In the genomic region with DNA sequence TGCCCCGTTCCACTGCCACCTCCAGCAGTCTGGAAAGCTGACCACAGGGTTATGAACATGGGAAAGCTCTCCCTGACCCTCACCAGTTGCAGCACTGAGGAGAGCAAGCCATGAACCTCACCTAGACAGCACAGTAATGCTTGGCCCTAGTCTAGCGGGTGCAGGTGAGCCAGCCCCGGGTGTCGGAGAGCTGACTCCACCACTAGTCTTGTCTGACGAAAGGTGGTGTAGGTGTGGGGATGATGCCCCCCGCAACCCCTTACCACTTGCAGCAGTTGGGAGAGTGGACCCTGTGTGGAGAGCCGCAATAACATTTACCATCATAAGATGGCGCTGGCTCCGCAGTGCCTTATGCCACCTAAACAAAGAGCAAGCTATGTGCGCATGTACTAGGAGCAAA, we compare ENCODE assay signal across 18 mouse cellular contexts. TPM values are rescaled to one million over a fixed set of nuclear protein-coding genes. Genes with fewer than 3 reads are reported as not detected.
DNase-seq lines count a peak whose midpoint lies in the region; ATAC-seq and TF ChIP-seq lines count a peak whose summit lies in the region.
"Had no signal": no experiment of that assay in that cellular context is flagged by ENCODE, and none has a peak within 500 bp of the region (broad histone marks: within the 10 kb centered on the region; RNA-seq: fewer than 3 reads in every experiment).

No protein-coding gene starts in this region.

- H3K4me2 ChIP-seq in forebrain, embryonic 15.5 days (replicated peaks) = no peak overlapping the region
- H3K4me2 ChIP-seq in midbrain, embryonic 11.5 days = no peak overlapping the region
- no peak overlapping the region for H3K4me2 ChIP-seq in midbrain, postnatal 0 days (ENCODE audit: low read depth, low read length, poor library complexity, severe bottlenecking)
- no peak overlapping the region for H3K4me2 ChIP-seq in hindbrain, embryonic 16.5 days (ENCODE audit: low read length)
- H3K4me2 ChIP-seq: embryonic facial prominence, embryonic 13.5 days had no signal

- H3K4me3 ChIP-seq in forebrain, embryonic 15.5 days = no peak overlapping the region
- H3K4me3 ChIP-seq in forebrain, embryonic 10.5 days = no peak overlapping the region
- H3K4me3 ChIP-seq in midbrain, embryonic 11.5 days (ENCODE audit: low read depth, low read length) = no peak overlapping the region
- H3K4me3 ChIP-seq in midbrain, postnatal 0 days (ENCODE audit: low read depth, low read length) = no peak overlapping the region
- no peak overlapping the region for H3K4me3 ChIP-seq in hindbrain, embryonic 16.5 days (ENCODE audit: low read length)
- H3K4me3 ChIP-seq: heart, adult 2 months had no signal

- ATAC-seq in forebrain, embryonic 15.5 days (replicated peaks) = peak; percentile 58; the same call in 1 of the 2 replicates
- ATAC-seq in midbrain, embryonic 11.5 days (ENCODE audit: low FRiP score) = peak; percentile 57
- ATAC-seq in midbrain, postnatal 0 days (ENCODE audit: low FRiP score) = no peak
- ATAC-seq in hindbrain, embryonic 16.5 days = peak; percentile 34; the same call in 1 of the 2 replicates
- ATAC-seq: lung, postnatal 0 days had no signal

- peaks cover 10% of the 10 kb centered on the region; the same call in 1 of the 2 replicates for H3K9me3 ChIP-seq in forebrain, embryonic 15.5 days
- peaks cover 26% of the 10 kb centered on the region for H3K9me3 ChIP-seq in forebrain, embryonic 10.5 days
- peaks cover 8% of the 10 kb centered on the region for H3K9me3 ChIP-seq in midbrain, embryonic 11.5 days (ENCODE audit: control insufficient read depth, low read length)
- H3K9me3 ChIP-seq in midbrain, postnatal 0 days (ENCODE audit: low read length) = peaks cover 9% of the 10 kb centered on the region; the same call in 1 of the 2 replicates
- peaks cover 11% of the 10 kb centered on the region for H3K9me3 ChIP-seq in hindbrain, embryonic 16.5 days (ENCODE audit: control insufficient read depth, low read length)

- no peak for DNase-seq in forebrain, embryonic 10.5 days (ENCODE audit: extremely low spot score, low spot score)
- no peak for DNase-seq in midbrain, embryonic 11.5 days (ENCODE audit: low spot score, missing footprints)
- DNase-seq in midbrain, postnatal 0 days (ENCODE audit: low spot score) = no peak
- DNase-seq in gastrocnemius, postnatal 4 days (ENCODE audit: low spot score in 2 of 2) = no peak
- no peak for DNase-seq in kidney, postnatal 14 days
- DNase-seq: adrenal gland, adult 2 months; B cell, adult 2 months; cerebellum, adult 9-10 months; gastrocnemius, postnatal 10 days; heart, adult 2 months; kidney, adult 11 months; right cerebral cortex, postnatal 4 days; thymus, adult 2 months had no signal

- 89% methylated on average over 10 of the region's 10 CpGs for WGBS in forebrain, embryonic 15.5 days
- 92% methylated on average over 10 of the region's 10 CpGs for WGBS in forebrain, embryonic 10.5 days
- WGBS in midbrain, embryonic 11.5 days = 90% methylated on average over 10 of the region's 10 CpGs
- WGBS in midbrain, postnatal 0 days = 88% methylated on average over 10 of the region's 10 CpGs
- WGBS in hindbrain, embryonic 16.5 days = 91% methylated on average over 10 of the region's 10 CpGs

- H3K27me3 ChIP-seq in forebrain, embryonic 15.5 days = no peaks in the 10 kb centered on the region
- no peaks in the 10 kb centered on the region for H3K27me3 ChIP-seq in forebrain, embryonic 10.5 days (ENCODE audit: poor library complexity, severe bottlenecking)
- H3K27me3 ChIP-seq in midbrain, embryonic 11.5 days (ENCODE audit: control insufficient read depth, insufficient read depth, low read length) = no peaks in the 10 kb centered on the region
- H3K27me3 ChIP-seq in midbrain, postnatal 0 days (ENCODE audit: insufficient read depth, low read length) = no peaks in the 10 kb centered on the region
- H3K27me3 ChIP-seq in hindbrain, embryonic 16.5 days (replicated peaks; ENCODE audit: control insufficient read depth, insufficient read depth, low read length) = no peaks in the 10 kb centered on the region
- H3K27me3 ChIP-seq: embryonic facial prominence, embryonic 13.5 days had no signal

- no peak overlapping the region for H3K9ac ChIP-seq in forebrain, embryonic 15.5 days (replicated peaks)
- no peak overlapping the region for H3K9ac ChIP-seq in midbrain, embryonic 11.5 days (ENCODE audit: low read length)
- H3K9ac ChIP-seq in midbrain, postnatal 0 days (replicated peaks; ENCODE audit: low read length, poor library complexity, severe bottlenecking) = no peak overlapping the region
- no peak overlapping the region for H3K9ac ChIP-seq in hindbrain, embryonic 16.5 days (ENCODE audit: low read depth, low read length)
- H3K9ac ChIP-seq: embryonic facial prominence, embryonic 13.5 days had no signal

- no peak overlapping the region for H3K27ac ChIP-seq in forebrain, embryonic 15.5 days (replicated peaks)
- no peak overlapping the region for H3K27ac ChIP-seq in forebrain, embryonic 10.5 days
- H3K27ac ChIP-seq in midbrain, embryonic 11.5 days (ENCODE audit: low read depth, low read length) = no peak overlapping the region
- no peak overlapping the region for H3K27ac ChIP-seq in midbrain, postnatal 0 days (ENCODE audit: low read depth, low read length)
- H3K27ac ChIP-seq in hindbrain, embryonic 16.5 days (ENCODE audit: low read depth, low read length) = no peak overlapping the region
- H3K27ac ChIP-seq: embryonic facial prominence, embryonic 13.5 days; heart, adult 2 months; kidney, postnatal 0 days had no signal

- no peaks in the 10 kb centered on the region for H3K4me1 ChIP-seq in forebrain, embryonic 15.5 days
- no peaks in the 10 kb centered on the region for H3K4me1 ChIP-seq in forebrain, embryonic 10.5 days
- H3K4me1 ChIP-seq in midbrain, embryonic 11.5 days (ENCODE audit: control insufficient read depth, insufficient read depth, low read length) = no peaks in the 10 kb centered on the region
- H3K4me1 ChIP-seq in midbrain, postnatal 0 days (ENCODE audit: insufficient read depth, low read length) = no peaks in the 10 kb centered on the region
- no peaks in the 10 kb centered on the region for H3K4me1 ChIP-seq in hindbrain, embryonic 16.5 days (ENCODE audit: control insufficient read depth, insufficient read depth, low read depth, low read length)
- H3K4me1 ChIP-seq: embryonic facial prominence, embryonic 13.5 days had no signal

- TF ChIP-seq CTCF in midbrain, postnatal 0 days (IDR thresholded peaks at IDR 0.05) = no peak

- no peaks in the 10 kb centered on the region for H3K36me3 ChIP-seq in forebrain, embryonic 15.5 days
- H3K36me3 ChIP-seq in forebrain, embryonic 10.5 days (replicated peaks) = no peaks in the 10 kb centered on the region
- no peaks in the 10 kb centered on the region for H3K36me3 ChIP-seq in midbrain, embryonic 11.5 days (ENCODE audit: control insufficient read depth, insufficient read depth, low read length)
- no peaks in the 10 kb centered on the region for H3K36me3 ChIP-seq in midbrain, postnatal 0 days (ENCODE audit: insufficient read depth, low read length)
- H3K36me3 ChIP-seq in hindbrain, embryonic 16.5 days (ENCODE audit: control insufficient read depth, insufficient read depth, low read length) = no peaks in the 10 kb centered on the region
- H3K36me3 ChIP-seq: embryonic facial prominence, embryonic 13.5 days had no signal

RNA-seq across cellular contexts. Expression of a gene that starts 50.2 kb away (rescaled TPM):
- polyA plus RNA-seq in forebrain, embryonic 15.5 days (2015; fragmentation: Nextera tagmentation; extraction: Ambion mirVana) = 35.5 and 36.5 TPM in 2 replicates
- polyA plus RNA-seq in forebrain, embryonic 10.5 days (2016; fragmentation: Nextera tagmentation; extraction: Ambion mirVana) = 30.7 and 32.0 TPM in 2 replicates
- 38.0 and 40.6 TPM in 2 replicates for polyA plus RNA-seq in midbrain, embryonic 11.5 days (2014; fragmentation: Nextera tagmentation; extraction: Ambion mirVana)
- total RNA-seq in midbrain, postnatal 0 days (2014; rRNA removed) = 21.5 and 31.7 TPM in 2 replicates
- 29.2 and 29.8 TPM in 2 replicates for polyA plus RNA-seq in midbrain, postnatal 0 days (2015; fragmentation: Nextera tagmentation; extraction: Ambion mirVana)
- 33.5 and 33.6 TPM in 2 replicates for polyA plus RNA-seq in hindbrain, embryonic 16.5 days (2015; fragmentation: Nextera tagmentation; extraction: Ambion mirVana)
- total RNA-seq in gastrocnemius, postnatal 4 days (2021) = 10 to 100 TPM; 13.1 to 14.0 TPM

RNA-seq across cellular contexts. Expression of a gene that starts 50.6 kb away (rescaled TPM):
- polyA plus RNA-seq in forebrain, embryonic 15.5 days (2015; fragmentation: Nextera tagmentation; extraction: Ambion mirVana) = 9.3 and 10.1 TPM in 2 replicates
- polyA plus RNA-seq in forebrain, embryonic 10.5 days (2016; fragmentation: Nextera tagmentation; extraction: Ambion mirVana) = 6.0 and 6.1 TPM in 2 replicates
- polyA plus RNA-seq in midbrain, embryonic 11.5 days (2014; fragmentation: Nextera tagmentation; extraction: Ambion mirVana) = 8.1 and 8.3 TPM in 2 replicates
- 9.8 and 12.3 TPM in 2 replicates for total RNA-seq in midbrain, postnatal 0 days (2014; rRNA removed)
- 9.3 and 9.8 TPM in 2 replicates for polyA plus RNA-seq in midbrain, postnatal 0 days (2015; fragmentation: Nextera tagmentation; extraction: Ambion mirVana)
- 12.2 and 12.9 TPM in 2 replicates for polyA plus RNA-seq in hindbrain, embryonic 16.5 days (2015; fragmentation: Nextera tagmentation; extraction: Ambion mirVana)
- total RNA-seq in gastrocnemius, postnatal 4 days (2021) = 1 to 10 TPM; 3.7 to 4.5 TPM
